Mouse (Mus musculus): ENCODE data around the gene Cts7.

Cts7 gene

DNA sequence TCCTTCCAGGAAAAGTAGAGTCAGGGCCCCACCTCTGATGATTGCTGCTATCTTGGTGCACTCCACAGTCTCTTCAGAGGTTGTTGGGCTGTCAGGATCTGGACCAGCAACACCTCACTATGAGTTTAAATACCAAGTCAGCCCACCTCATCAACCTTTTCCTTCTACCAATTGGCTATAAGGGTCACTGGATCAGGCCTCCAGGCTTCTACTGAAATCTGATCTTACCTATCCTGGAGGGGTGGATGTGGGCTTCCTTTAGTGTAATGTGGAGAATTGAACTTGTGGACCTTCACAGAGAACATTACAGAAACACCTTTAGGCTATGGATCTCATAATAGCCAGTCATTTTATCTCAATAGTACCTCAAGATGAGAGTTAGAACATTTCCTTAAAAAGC is at the start of gene Cts7:
Cts7 (minus strand) TSS at position 101 of the 400 bp plus-strand sequence.
- DNase-seq (ENCODE audit: low read depth, low spot score), result no peak
